Mouse (Mus musculus): ENCODE results near the gene Pla2g1b.

Pla2g1b gene

GRCm38 (mm10) chr5:115465642-115466420, at the start of gene Pla2g1b:
TSS of gene Pla2g1b (plus strand) at chr5:115466262.
- no peak for DNase-seq (ENCODE audit: low spot score in 2 of 2)

DNA sequence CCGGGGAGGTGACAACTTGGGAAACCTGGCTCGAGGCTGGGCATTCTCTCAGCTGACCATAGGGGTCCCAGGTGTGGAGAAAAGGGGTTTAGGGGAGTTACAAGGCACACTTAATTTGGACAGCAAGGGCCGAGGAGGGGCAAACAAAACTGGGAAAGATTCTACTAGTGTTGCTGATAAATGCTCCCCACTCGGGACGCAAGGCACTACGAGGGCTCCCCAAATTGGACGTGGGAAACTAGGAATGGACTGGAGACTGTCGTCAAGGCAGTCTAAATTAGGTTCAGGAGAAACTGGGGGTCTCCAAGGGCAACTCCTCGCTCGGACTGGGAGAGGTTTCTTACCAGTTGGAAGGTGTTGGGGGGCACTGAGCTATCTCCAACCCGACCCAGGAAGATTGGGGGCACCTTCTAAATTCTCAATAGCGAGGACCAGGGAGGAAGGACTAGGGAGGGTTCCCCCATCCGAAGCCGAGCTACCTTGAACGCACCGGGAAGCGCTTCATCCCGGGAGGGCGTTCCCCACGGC, 37.2 kb upstream of the Pla2g1b start:
- no peak for DNase-seq (ENCODE audit: low spot score in 2 of 2)

GRCm38 (mm10) chr5:115429359-115430186, 36.5 kb upstream of the Pla2g1b start, which contains the start of gene Msi1:
TSS of gene Msi1 (plus strand) at chr5:115429599.
- no peak for DNase-seq (ENCODE audit: low spot score in 2 of 2)

- DNase-seq (ENCODE audit: low spot score in 2 of 2), result no peak
Measured at GRCm38 (mm10) chr5:115430187-115430960, 35.7 kb upstream of the Pla2g1b start.

GRCm38 (mm10) chr5:115431061-115431897, 34.8 kb upstream of the Pla2g1b start:
- no peak for DNase-seq (ENCODE audit: low spot score in 2 of 2)

- no peak for DNase-seq (ENCODE audit: low spot score in 2 of 2)
Measured at GRCm38 (mm10) chr5:115431898-115432259, 34.2 kb upstream of the Pla2g1b start.

- DNase-seq (ENCODE audit: low spot score in 2 of 2), result no peak
Measured at GRCm38 (mm10) chr5:115432395-115432794, 33.7 kb upstream of the Pla2g1b start.

DNA sequence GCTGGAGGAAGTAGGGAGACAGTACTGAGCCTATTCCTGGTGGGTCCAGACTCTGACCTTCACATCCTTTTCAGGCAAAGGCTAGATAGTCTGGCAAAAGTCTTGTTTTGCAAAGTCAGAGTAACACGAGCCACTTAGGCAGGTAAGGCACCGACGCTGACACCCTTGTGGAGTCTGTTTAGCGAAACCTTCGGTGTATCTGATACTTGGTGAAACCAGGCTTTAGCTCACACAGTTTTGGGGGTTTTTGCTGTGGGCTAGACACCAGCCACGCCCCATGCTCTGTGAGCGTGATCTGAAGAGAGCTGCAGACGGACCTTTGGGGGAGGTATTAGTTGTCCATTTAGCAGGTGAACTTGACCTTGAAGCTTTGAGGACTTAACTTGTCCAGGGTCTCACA, 32.9 kb upstream of the Pla2g1b start:
- no peak for DNase-seq (ENCODE audit: low spot score in 2 of 2)

- DNase-seq (ENCODE audit: low spot score in 2 of 2), result no peak
Measured at GRCm38 (mm10) chr5:115434280-115434852, 31.7 kb upstream of the Pla2g1b start.

DNA sequence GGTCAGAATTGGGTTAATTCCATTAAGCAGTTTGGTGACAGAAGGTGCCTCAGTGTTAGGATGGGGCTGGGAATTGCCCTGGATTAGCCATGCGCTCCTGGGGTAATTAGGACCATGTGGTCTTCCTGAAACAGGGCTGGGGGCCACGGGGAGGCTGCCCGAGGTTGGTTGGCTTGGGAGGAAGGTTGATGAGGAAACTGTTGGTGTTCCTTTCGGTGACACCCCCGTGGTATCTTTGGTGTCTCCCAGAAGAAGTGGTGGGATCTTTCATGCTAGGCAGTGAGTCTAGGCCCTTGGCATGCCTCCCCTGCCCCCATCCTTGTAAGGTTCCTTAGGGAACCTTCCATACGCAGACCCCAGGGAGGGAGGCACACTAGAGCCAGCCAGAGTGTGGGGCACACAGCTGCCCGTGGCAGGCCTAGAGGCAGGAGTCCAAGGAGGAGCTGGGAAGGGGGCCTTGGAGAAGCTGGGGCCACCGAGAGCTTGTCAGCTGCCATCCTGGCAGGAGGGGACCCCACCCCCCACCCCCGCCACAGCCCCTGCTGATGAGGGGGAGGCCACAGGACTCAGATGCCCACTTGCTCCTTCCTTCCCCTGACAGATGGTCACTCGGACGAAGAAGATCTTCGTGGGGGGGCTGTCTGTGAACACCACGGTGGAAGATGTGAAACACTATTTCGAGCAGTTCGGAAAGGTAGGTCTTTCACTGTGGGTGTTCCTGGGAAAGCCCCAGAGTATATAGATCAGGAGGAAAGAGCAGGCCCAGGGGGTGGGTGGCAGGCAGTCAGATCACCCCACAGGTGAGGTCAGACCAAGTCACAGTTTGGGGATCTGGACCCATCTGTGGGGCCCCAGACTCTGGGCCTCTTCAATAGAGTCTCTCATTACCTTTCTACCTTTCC, 31.0 kb upstream of the Pla2g1b start:
- DNase-seq (ENCODE audit: low spot score in 2 of 2), result no peak

DNA sequence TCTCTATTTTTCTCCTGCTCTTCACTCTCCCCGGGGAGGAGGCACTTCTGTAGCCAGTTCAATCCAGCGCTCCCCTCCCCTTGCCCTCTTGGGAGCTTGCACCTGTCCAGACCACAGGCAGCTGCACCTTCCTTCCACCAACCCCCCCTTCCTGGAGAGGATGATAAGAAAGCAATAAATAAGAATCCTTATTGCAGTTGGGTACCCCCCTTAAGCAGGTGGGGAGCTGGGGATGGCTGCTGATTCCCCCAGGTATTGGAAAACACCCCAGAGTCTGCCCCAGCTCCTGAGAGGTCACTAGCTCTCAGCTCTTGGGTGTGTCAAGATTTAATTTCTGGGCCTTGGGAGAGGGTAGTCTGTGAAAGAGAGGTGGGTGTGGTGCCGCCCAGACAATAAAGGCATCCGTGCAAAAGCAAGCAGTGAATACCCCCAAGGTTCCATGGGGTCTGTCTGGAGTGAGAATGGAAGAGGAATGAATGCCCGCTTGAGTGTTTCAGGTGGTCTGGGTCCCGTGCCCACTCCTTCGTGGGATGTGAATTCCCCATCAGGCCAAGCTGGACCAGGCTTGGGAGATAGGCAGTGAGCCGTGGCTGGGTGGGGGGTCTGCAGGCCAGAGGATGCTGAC, 30.2 kb upstream of the Pla2g1b start:
- no peak for DNase-seq (ENCODE audit: low spot score in 2 of 2)

DNA sequence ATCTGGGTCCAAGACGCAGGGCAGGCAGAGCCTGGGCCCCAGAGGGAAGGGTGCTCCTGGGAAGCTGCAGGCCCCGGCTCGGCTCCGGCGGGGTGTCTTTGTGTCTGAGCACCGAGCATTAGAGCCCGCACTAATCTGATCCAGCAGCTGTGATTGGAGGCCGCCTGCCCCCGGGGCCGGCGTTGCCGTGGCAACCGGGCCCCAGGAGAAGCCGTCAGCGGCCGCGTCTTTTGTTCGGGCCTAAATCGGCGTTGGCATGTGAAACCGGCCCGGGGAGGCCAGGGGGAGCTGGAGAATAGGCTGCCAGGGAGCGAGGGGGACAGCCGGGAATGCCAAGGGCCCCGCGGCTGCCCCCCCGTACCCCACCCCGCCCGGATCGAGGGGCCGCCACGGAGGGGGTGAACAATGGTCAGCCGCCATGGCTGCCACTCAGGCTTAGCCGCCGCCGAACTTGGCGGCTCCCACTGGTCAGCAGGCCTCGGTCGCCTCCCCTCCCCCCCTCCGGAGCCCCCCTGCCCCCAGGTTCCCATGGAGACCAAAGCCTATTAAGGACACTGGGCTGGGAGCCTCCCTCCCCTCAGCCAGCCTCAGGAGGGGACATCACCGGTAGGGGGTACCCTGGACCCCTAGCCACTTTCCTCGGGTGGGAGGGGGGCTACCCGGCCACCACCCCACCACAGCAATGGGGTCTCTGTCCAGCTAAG, 29.5 kb upstream of the Pla2g1b start:
- no peak for DNase-seq (ENCODE audit: low spot score in 2 of 2)

- DNase-seq (ENCODE audit: low spot score in 2 of 2), result no peak
Measured at GRCm38 (mm10) chr5:115437242-115437944, 28.7 kb upstream of the Pla2g1b start.

- no peak for DNase-seq (ENCODE audit: low spot score in 2 of 2)
Measured at GRCm38 (mm10) chr5:115437945-115438315, 28.1 kb upstream of the Pla2g1b start.

- DNase-seq (ENCODE audit: low spot score in 2 of 2), result no peak
Measured at GRCm38 (mm10) chr5:115438667-115439066, 27.4 kb upstream of the Pla2g1b start.

- peak; percentile 39 to 63 for DNase-seq (ENCODE audit: low spot score in 2 of 2)
Measured at GRCm38 (mm10) chr5:115441205-115441849, 24.7 kb upstream of the Pla2g1b start.

DNA sequence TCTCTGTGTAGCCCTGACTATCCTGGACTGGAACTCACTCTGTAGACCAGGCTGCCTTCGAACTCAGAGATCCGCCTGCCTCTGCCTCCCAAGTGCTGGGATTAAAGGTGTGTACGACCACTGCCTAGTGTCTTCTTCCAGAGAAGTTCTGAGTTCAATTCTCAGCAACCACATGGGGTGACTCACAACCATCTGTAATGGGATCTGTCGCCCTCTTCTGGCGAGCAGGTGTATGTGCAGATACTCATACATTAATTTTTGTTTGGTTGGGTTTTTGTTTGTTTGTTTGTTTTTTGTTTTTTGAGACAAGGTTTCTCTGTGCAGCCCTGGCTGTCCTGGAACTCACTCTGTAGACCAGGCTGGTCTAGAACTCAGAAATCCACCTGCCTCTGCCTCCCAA, 23.4 kb upstream of the Pla2g1b start:
- DNase-seq (ENCODE audit: low spot score in 2 of 2), result peak in 1 of 2 experiments; percentile 24

Data from natural killer cell, adult 2 months (primary cell).